Mouse (Mus musculus) bone marrow macrophage, adult 2 months (primary cell): ENCODE data around the gene Esrra.

Experiments used
- CTCF ChIP-seq: IDR thresholded peaks from 2 replicates; pipeline ENCODE4 v1.5.1; 2012; ENCODE audit warnings: low read depth, mild to moderate bottlenecking, low read length, moderate library complexity
- POLR2A ChIP-seq: IDR thresholded peaks from 2 replicates; pipeline ENCODE4 v1.6.1; 2012; ENCODE audit warnings: mild to moderate bottlenecking, low read depth, low read length, borderline replicate concordance

DNA sequence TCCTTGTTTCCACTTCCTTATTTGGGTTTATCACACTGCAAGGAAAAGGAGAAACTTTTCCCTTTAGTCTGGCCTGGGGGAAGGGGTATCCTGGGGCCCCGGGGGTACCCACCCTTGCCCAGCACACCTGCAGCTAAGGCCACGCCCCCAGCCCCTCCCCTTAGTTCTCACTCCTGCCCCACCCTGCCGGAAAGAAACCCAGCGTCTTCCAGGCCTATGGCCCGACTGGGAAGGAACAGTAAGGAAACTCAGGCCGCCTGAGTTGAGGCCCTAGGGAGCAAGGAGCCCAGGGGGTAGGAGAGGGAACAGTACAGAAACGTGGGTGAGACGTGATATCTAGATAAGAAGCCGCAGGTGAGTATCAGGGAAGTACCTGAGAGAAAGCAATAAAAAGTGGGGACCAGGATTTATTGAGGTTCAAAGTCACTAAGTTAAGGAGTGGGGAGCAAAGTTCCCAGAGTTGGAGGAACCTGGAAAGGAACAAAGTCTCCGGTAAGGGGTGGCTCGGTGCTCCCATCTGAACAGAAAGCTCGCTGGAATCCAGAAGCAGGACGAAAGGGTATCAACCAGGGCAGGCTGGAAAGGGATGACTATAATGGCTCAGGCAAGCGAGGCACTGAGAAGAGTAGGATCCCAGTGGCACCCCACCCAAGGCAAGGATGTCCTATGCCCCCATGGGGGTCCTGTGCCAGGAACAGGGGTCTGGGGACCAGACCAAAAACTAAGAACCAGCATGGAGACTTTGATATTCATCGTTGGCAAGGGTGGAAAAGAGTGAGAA, 47.1 kb upstream of the Esrra start:
- TF ChIP-seq CTCF (no peak), POLR2A (no peak)
